Mouse (Mus musculus) activated CD4-positive, CD25-positive, alpha-beta regulatory T cell, adult 4 months (primary cell): ENCODE data around the gene Btbd9. TPM values are rescaled to one million over a fixed set of nuclear protein-coding genes. Genes with fewer than 3 reads are reported as not detected.
A peak's percentile ranks its signal among the peaks of the same experiment; 100 is the strongest.

Source experiments
- ATAC-seq: one replicate; pipeline ENCODE4 v1.8.0; 2017
- polyA plus RNA-seq, 2 experiments: library from polyadenylated mRNA; unstranded; fragments of 100-300 nt; shearing (Covaris generic); gene quantifications; one replicate each; pipeline ENCODE4 v1.2.1; 2017

The Btbd9 gene
- 10 to 100 TPM; 51.2 to 51.6 TPM for polyA plus RNA-seq

DNA sequence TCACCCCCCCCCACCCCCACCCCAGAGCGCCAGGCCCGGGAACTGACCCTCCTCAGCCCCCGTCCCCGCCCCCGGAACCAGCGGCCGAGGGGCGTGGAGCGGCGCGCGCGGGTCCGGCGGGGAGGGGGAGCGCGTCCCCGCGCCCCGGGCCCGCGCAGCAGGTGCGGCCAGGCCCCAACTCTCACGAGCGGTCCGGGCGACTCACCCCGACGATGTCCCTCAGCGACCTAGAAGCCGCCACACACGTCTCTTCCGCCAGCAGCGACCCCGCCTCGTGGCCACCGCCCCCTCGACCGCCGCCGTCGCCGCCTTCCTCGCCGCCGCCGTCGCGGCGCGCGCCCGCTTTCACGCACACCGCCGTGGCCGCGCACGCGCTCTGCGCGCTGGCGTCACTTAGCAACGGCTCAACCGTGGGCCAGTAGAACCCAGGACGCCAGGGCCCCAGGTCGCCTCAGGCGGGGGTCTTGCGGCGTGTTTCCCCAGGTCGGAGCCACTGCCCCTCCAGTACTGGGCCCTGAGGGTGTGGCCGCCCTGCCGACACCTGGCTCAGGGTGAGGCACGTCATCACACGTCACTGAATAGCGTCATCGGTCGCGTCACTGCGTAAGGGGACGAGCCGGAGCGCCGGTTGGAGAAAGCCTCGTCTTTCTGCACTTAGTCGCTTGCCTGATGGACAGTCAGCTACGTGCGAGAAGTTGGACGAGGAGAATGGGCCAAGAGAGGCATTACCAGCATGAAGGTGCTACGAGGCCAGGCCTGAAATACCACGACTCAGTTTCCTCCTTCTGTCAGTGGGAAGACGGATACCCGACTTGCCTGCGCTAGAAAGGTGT is at the start of gene Btbd9:
Gene Btbd9, minus strand, starts transcription at position 548 of the 833 bp plus-strand sequence.
- ATAC-seq, result peak; percentile 97

DNA sequence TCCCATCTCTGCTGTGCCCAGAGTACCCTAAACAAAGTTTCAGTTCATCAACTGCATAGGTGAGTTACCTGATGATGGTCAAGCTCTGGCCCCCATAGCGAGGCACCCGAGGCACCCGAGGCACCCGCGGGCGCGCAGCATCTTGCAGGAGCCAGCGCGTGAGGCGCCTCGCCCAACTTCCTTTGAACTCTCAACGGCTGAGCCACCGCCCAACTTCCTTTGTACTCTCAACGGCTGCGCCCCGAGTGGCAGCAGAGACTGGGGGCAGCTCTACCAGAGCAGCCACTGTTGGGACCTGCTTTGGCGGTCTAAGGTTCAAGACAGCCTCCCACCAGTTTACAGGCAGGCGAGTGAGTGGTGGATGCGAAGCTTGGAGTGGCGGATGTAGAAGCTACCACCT is 47.8 kb upstream of the Btbd9 start, which contains the start of gene Dnah8:
Gene Dnah8, plus strand, starts transcription at position 223 of the 400 bp plus-strand sequence.
- ATAC-seq, result peak; percentile 73

DNA sequence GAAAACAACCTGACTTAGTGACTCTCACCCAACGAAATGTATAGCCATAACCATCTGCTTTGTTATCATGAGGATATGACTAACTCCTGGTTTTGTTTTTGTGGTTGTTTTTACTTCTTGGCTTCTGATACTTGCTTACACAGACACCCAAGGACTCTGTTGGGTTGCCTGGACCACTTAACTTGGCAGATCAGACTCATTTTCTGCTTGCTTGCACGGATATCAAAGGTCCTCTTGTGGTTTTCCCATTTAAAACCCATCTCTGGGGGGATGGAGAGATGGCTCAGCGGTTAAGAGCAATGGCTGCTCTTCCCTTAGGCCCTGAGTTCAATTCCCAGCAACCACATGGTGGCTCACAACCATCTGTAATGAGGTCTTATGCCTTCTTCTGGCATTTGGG is 46.9 kb upstream of the Btbd9 start:
- no peak for ATAC-seq

DNA sequence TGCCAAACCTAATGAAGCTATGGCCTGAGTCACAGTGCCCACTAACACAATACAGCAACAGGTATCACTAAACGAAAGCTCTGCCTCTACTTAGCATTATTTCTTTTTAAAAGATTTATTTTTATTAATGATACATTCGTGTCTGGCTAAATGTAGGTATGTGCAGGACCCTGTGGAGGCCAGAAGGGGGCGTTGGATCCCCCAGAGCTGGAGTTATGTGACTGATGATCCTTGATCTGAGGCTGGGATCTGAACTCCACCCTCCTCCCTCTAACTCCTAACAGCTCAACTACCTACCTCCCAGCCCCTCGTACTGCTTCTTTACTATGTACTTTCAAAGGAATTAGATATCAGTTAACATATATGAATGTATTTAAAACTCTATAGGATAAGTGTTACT is 45.2 kb upstream of the Btbd9 start:
- ATAC-seq, result no peak

DNA sequence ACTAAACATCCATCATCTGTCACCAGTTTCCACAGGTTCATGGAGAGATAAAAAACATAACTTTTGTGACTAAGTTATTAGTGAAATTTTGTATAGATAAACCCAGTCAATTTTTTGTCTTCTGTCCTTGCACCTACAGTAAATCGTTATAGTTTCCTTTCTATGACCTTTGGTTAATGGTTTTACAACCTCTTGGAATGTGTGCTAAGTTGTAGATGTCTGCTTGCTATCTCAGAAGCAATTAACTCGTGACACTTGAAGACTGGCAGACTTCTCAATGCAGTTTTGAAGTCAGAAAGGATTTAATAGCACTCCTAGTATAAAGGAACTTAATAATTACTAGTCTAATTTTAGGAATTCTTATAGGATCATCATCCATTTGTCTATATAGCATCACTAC is 44.3 kb upstream of the Btbd9 start:
- ATAC-seq, result no peak

DNA sequence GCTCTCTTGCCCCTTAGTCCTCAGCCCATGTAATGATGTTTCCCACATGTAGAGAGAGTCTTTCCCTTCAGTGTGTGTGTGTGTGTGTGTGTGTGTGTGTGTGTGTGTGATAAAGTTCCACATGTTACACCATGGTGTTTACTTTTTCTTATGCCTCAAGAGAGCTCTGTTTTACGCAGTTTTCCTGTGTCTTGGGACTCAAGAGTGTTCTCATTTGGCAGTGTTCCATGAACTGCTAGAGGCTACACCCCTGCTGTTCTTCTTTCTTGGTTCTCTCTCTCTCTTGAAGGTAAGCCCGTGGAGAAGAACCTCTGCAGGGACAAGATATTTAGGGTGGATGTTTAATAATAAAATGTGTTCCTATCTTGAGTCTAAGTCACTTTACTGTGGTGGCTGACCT is 42.9 kb upstream of the Btbd9 start:
- no peak for ATAC-seq

DNA sequence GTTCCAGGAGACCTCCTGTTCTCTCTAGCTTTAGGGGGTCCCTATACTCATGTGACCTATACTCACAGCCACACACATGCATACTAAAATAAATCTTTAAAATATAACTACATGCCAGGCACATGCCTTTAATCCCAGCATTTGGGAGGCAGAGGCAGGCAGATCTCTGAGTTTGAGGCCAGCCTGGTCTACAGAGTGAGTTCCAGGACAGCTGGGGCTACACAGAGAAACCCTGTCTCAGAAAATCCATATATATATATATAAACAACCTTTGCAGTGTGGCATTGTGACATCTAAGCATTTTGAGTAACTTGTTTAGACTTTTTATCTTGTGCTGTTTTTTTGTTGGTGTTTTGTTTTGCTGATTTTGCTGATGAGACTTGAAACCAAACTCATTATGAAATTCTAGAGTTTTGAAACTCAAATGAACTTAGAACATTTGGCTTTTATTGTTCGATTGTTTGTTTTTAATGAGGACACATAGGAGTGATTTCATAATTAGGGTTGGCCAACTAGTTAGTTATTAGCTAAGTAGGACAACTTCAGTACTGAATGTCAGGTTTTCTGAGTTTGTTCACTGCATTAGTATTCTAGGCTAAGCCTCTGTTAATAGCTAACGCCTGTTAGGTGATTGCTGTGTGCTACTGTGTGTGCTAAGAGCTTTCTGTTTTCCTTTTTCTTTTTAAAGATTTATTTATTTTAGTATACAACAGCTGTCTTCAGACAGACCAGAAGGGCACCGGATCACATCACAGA is 42.0 kb upstream of the Btbd9 start:
- ATAC-seq, result no peak

DNA sequence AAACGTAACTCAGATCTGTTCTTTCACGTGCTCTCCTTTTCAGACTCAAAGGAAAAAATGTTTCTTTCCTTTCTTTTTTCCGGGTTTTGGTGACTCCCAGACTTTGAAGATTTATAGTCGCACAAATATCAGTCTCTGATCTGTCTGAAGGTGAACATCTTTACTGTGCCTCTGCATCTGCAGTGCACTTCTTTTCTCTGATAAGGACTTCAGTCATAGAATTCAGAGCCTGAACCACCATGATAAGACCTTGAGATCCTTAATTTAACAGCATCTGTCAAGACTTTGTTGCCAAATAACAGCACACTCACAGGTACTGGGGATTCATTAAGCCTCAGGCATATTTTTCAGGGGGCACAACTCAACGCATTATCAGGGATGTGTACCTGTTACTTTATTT is 39.9 kb upstream of the Btbd9 start:
- no peak for ATAC-seq

DNA sequence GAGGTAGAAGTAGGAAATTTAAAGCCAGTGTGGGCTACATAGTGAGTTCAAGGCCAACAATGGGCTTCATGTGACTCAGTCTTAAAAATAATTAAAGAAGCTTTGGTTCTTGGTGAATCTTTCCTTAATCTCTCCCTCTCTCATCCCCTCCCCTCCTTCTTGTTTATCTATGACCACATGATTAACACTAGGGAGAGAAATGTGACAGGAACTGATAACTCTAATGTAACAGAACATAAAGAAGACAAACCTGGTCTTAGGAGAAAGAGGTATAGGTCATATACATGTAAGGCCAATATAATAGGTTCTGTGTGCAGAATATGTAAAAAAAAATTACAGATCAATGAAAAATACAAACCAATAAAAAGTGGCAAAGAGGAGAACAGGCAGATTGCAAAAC is 37.1 kb upstream of the Btbd9 start:
- no peak for ATAC-seq

DNA sequence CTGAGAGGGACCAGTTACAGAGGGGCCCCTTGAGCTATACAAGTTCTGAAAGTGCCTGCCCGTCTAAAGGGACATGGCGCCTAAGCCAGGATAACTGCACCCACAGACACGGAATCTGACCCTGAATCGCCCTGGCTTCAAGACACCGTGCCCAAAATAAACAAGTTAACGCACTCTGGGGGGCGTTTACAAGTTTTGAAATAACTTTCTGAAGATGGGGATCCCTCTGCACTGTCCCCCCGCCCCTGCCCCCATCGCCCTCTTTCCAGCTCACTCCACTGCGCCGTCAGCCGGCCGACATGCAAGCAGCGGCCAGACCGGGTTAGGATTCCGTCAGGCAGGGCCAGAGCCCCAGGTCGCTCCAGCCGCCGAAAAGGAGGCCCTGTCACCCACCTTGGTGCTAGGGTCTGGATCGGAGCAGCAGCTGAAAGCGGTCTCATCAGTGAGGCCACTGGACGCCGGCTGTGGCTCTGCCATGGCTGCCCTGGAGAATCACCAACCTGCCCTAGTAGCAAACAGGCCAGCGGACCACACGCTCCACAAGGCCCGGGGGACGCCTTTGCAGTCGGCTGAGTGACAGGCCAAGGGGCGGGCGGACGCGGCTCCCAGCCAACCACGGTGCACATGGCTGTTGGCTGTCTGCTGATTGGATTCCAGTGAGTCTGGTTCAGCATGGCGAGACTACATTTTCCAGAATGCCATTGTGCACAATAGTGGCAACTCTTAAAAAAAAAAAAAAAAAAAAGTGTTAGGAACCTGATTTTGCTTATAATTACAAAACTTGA is 36.0 kb upstream of the Btbd9 start:
- peak; percentile 99 for ATAC-seq

DNA sequence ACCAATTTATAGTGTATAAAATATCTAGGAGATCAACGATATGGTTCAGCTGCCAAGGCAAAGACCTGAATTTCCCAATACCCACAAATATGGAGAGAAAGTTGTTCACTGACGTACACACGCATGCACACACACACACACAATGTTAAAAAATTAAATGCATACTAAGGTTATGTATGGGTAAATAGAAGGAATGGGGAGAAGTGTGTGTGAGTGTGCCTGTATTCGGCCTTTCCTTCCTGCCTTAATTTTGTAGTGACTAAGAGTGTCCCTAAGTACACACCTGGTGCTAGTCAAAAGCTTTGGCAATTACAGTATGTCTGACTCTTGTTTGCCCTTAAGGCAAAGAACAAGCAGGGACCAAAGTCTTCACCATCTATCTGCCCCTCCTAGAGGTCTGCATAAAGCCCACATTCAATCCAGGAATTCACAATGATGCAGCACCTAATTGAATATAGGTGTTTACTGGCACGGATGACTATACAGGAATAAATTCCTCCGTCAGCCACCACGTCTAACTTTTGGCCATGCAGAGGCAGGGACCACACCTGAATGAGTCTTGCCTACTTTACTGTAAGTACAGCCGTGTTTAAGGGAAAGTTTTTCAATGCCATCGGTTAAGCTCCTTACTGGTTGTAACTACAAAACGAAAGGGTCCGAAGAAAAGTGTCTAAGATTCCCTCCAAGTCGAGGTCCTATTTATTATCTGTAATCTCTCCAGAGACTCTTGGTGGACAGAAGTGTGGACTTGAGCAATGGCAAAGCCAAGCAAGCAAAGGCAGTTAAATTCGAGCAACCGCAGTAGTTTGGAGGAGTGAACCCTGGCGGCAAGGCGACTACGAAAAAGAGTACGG is 35.2 kb upstream of the Btbd9 start:
- ATAC-seq, result no peak

DNA sequence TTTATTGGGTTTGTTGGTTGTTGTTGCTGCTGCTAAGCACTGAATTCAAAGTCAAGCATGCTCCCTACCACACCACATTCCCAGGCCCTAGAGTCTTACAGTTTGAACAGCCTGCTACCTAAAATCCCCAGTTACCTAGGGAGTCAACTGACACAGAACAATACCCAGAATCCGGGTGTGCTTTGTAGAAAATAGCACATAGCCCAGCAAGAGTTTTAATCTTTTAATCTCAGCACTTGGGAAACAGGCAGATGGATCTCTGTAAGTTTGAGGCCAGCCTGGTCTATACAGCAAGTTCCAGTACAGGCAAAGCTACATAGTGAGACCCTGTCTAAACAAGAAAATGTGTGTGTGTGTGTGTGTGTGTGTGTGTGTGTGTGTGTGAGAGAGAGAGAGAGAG is 34.5 kb upstream of the Btbd9 start:
- no peak for ATAC-seq

DNA sequence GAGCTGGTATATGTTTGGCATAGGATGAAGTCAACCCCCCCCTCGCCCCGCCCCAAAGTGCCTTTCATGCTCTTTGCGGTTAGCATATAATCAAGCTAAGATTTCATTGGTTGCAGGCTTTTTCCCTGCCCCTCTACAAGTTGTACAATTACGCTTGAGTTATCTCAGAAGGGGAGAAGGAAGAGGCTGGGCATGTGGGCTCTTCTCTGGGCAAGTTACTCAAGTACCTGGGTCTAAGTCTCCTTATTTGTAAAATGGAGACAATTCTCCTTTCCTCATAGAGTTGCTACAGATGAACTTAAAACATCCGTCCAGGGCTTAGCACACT is 33.7 kb upstream of the Btbd9 start:
- no peak for ATAC-seq

DNA sequence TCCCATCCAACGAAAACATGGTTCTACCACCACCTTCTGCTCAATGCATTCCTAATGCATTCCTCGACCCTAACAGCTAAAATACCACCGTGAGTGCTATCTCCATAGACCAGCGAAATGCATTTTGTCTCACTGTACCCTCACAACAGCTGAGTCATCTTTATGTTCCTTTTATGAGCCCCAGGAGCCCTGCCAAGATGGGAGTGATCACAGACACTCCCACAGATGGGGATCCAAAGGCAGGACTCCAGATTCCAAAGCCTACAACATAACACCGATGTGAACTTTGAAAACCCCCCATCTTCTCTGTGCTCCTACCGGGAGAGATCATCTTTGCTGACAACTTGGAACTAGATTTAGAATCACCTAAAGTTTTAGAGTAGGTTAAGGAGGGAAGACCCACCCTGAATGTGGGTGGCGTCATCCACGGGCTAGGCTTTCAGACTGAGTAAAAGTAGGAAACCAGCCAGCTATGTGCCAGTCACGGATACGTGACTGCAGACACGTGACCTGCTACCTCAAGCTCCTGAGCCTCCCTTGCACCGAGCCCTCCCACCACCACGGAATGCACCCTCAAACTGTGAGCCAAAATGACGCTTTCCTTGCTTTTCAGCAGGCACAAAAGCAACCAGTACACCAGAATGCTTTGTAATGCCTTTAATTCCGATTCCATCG is 33.2 kb upstream of the Btbd9 start:
- no peak for ATAC-seq

DNA sequence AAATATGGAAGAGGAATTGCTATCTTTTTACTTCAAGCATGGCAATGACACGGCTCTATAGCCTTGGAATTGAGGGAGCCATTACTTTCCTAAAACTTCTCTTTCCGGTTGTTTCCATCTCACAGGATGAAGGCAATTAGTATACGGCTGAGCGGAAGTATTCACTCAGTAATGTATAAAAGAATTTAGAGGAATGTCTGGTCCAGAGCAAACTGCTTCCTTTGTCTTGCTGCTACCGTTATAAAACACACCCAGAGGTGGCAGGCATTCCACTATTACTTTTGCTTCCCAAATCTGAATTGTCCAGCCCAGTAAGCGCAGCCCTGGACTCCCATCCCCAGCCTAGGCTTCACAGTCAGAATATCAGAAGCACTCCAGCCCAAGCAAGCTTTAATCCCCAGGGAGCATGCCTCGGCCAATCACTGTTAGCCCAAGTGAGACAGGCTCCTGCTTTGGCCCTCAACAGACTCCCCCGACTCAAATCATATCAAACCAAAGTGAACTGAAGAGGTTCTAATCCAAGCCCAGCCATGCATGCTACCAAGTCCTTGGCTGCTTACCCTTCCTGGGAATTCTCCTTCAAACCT is 31.7 kb upstream of the Btbd9 start:
- no peak for ATAC-seq

DNA sequence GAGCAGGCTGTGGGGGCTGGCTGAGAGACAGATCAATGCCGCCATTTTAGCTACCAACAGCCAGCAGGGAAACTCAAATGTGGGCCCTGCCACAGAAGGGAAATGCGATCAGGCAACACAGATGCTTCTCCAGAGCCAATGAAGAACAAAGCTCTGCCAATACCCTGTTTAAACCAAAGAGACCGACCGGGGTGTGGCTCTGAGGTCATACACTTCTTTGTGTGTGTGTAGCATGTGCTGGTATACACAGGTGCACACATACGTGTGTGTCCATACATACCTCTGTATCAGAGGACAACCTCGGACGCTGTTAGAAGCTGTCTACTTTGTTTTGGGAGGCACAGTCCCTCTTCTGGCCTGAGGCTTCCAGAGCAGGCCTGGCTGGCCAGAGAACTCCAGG is 31.0 kb upstream of the Btbd9 start:
- ATAC-seq, result no peak

DNA sequence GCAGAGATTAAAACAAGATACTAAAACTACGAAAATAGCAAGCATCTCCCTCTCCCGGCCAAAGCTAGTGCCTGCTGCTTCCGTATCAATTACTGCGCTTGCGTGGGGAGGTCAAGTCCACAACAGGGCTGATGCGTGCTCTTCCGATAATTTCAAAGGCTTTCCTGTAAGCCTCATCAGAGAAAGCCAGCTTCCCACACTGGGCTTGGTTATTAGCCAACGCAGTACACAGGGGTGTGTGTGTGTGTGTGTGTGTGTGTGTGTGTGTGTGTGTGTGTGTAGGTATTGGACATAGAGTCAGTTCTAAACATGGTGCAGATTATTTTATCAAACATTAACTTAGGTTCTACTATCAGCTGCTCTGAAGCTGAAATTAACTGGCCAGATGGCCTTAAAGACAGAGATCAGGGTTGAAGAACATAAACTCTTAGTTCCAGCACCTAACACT is 30.4 kb upstream of the Btbd9 start:
- ATAC-seq, result no peak

DNA sequence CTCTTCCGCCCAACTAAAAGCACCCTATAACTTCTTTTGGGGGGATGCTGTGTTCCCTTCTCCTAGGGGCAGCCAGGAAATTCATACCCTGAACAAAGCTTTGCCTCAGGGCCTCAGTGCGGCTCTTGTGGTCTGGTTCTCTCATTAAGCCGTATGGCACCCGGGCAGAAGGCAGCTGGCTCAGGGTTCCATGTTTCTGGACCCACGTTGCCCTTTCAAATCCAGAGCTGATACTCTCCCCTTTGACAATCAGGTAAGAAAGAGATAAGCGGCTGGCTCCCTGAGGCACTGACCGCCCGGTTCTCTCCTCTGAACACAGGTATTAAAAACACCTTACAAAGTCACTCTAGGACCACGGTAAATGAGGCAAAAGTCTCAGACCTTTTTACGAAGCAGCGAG is 29.9 kb upstream of the Btbd9 start:
- no peak for ATAC-seq

DNA sequence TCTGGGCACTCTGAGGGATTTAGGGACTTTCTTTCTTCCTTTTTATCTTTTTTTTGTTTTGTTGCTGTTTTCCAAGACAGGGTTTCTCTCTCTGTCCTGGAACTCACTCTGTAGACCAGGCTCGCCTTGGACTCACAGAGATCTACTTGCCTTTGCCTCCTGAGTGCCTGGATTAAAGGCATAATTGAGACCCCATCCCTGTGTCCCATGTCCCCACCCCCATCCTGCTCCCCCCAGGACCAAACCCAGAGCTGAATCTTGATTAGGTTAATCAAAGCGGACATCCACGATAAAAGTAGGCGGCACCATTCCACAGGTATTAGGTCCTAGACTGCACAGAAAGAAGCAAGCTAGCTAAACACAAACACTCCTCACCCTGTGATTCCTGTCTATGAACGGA is 28.7 kb upstream of the Btbd9 start:
- no peak for ATAC-seq

DNA sequence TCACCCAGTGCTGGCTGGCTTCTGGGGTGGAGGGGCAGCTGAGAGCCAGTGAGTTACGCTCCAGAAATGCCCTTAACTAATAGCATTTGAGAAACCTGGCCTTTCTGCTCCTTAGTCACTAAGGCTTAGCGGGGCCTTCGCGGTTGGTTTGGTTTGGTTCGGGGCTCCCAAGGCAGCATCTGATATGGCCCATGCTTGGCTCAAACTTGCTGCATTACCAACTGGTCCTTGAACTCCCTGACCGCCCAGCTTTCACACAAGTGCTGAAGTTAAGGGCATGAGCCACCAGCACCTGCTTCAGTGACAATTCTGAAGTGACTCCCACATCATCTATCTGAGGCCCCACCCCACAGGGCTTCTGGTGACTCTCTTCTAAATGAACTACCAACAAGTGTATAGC is 28.0 kb upstream of the Btbd9 start:
- no peak for ATAC-seq

DNA sequence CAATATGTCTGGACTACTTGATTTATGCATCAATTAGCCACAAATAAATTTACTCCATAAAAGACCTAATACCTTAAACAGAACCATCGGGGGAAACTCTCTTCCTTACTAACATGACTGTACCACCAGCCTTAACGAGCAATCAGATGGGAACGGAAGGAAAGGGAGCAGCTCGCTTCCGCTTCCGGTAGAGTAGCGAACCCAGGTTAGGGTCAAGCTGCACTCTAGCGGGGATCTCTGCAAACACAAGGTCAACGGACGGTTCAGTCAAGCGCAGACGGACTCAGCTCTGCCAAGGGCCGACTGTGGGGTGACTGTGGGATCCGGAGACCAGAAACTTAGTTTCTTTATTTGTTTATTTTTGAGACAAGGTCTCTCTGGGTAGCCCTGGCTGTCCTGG is 25.9 kb upstream of the Btbd9 start:
- no peak for ATAC-seq
